Mouse (Mus musculus) midbrain, embryonic 12.5 days (tissue): ENCODE measurements around the gene Gm20479. TPM values are rescaled to one million over a fixed set of nuclear protein-coding genes. Genes with fewer than 3 reads are reported as not detected.
A peak's percentile ranks its signal among the peaks of the same experiment; 100 is the strongest.

ENCODE experiments used
- ATAC-seq: fragments of 200-750 bp; cut with Nextera tagmentation; 2 replicates; pipeline ENCODE4 v1.8.0; 2017; ENCODE audit warnings: low read depth, moderate TSS enrichment, moderate library complexity; ENCODE audit not compliant: low FRiP score
- H3K27ac ChIP-seq: fragments of 300-500 bp; sonication (generic); replicated peaks from 2 replicates; pipeline ENCODE4 v1.5.1; 2016; ENCODE audit warnings: mild to moderate bottlenecking
- H3K27me3 ChIP-seq: fragments of 300-500 bp; sonication (generic); 2 replicates; pipeline ENCODE4 v1.6.1; 2016; ENCODE audit warnings: mild to moderate bottlenecking
- H3K36me3 ChIP-seq: fragments of 300-500 bp; sonication (generic); 2 replicates; pipeline ENCODE4 v1.6.1; 2016
- H3K4me1 ChIP-seq: fragments of 300-500 bp; sonication (generic); 2 replicates; pipeline ENCODE4 v1.6.1; 2016
- H3K4me2 ChIP-seq: fragments of 300-500 bp; sonication (generic); replicated peaks from 2 replicates; pipeline ENCODE4 v1.6.1; 2016; ENCODE audit warnings: mild to moderate bottlenecking, moderate library complexity
- H3K4me3 ChIP-seq: fragments of 300-500 bp; sonication (generic); 2 replicates; pipeline ENCODE4 v1.5.1; 2016; ENCODE audit warnings: mild to moderate bottlenecking
- H3K9ac ChIP-seq: fragments of 300-500 bp; sonication (generic); replicated peaks from 2 replicates; pipeline ENCODE4 v1.6.1; 2016; ENCODE audit warnings: mild to moderate bottlenecking, moderate library complexity
- H3K9me3 ChIP-seq: fragments of 300-500 bp; sonication (generic); 2 replicates; pipeline ENCODE4 v1.6.1; 2016; ENCODE audit warnings: mild to moderate bottlenecking
- WGBS: fragments of 180-500 bp; shearing (Covaris S2); methylation state at CpG from one replicate; pipeline ENCODE4 v1.1.7; 2016; 5-methylcytosine and 5-hydroxymethylcytosine counted together
- polyA plus RNA-seq: library from polyadenylated mRNA; unstranded; fragments of >200 nt; fragmentation: Nextera tagmentation; extraction: Ambion mirVana; gene quantifications from 2 replicates; pipeline ENCODE4 v1.2.1, GENCODE M21; 2016

The Gm20479 gene
- polyA plus RNA-seq, 1 experiment from 2014 or later, result 0.87 TPM

GRCm38 (mm10) chr7:27342595-27342994 lies 14.6 kb downstream of the Gm20479 start:
- Histone ChIP-seq H3K4me3 (no peak overlapping the region), H3K36me3 (peaks cover 55% of the 10 kb centered on the region), H3K9ac (no peak overlapping the region), H3K4me1 (peaks cover 8% of the 10 kb centered on the region), H3K27ac (no peak overlapping the region), H3K27me3 (peaks cover 21% of the 10 kb centered on the region), H3K4me2 (no peak overlapping the region), H3K9me3 (no peaks in the 10 kb centered on the region)
- ATAC-seq, result no peak
- WGBS, result 39% methylated on average over 4 of the region's 4 CpGs

GRCm38 (mm10) chr7:27339519-27339918 lies 17.7 kb downstream of the Gm20479 start:
- peaks cover 26% of the 10 kb centered on the region for H3K36me3 ChIP-seq
- H3K9ac ChIP-seq, result no peak overlapping the region
- no peak for ATAC-seq
- peak overlapping the region; percentile 21 for H3K4me3 ChIP-seq
- peak overlapping the region; percentile 41 for H3K4me2 ChIP-seq
- no peak overlapping the region for H3K27ac ChIP-seq
- H3K27me3 ChIP-seq, result peaks cover 49% of the 10 kb centered on the region
- H3K4me1 ChIP-seq, result peaks cover 32% of the 10 kb centered on the region
- WGBS, result 29% methylated on average over 7 of the region's 7 CpGs
- no peaks in the 10 kb centered on the region for H3K9me3 ChIP-seq

DNA sequence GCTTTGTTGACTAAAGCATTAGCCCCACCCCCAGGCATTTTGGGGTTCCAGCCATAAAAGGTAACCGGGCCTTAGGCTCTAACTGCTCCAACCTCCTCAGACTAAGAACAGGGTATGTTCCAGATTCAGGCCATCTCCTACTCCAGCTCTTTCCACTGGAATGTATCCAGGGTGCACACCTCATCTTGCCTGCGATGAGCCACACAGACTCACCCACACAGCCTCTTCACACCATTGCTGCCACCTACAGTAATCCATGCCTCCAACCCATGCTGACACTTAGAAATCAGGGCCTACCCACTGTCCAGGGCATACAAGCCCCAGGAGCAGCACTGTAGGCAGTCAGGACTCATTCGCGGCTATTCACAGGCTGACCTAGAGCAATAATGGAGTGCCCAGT lies 18.1 kb downstream of the Gm20479 start:
- 71% methylated on average over 4 of the region's 4 CpGs for WGBS
- Histone ChIP-seq H3K27ac (no peak overlapping the region), H3K4me1 (peaks cover 36% of the 10 kb centered on the region), H3K4me2 (peak overlapping the region; percentile 41), H3K36me3 (peaks cover 22% of the 10 kb centered on the region), H3K4me3 (peak overlapping the region; percentile 21), H3K27me3 (peaks cover 53% of the 10 kb centered on the region), H3K9me3 (no peaks in the 10 kb centered on the region), H3K9ac (no peak overlapping the region)
- ATAC-seq, result no peak

GRCm38 (mm10) chr7:27337175-27337853 lies 19.9 kb downstream of the Gm20479 start, which contains the start of gene Ltbp4:
Gene Ltbp4, minus strand, starts transcription at chr7:27337692.
- H3K36me3 ChIP-seq, result peaks cover 11% of the 10 kb centered on the region
- peaks cover 71% of the 10 kb centered on the region for H3K27me3 ChIP-seq
- H3K9me3 ChIP-seq, result no peaks in the 10 kb centered on the region
- peak within 1 kb of the TSS; percentile 50; the same call in 1 of the 2 replicates for H3K9ac ChIP-seq
- H3K27ac ChIP-seq, result no peak within 1 kb of the TSS
- WGBS, result under 1% methylated on average over 36 of the region's 36 CpGs
- H3K4me1 ChIP-seq, result peaks cover 49% of the 10 kb centered on the region
- H3K4me2 ChIP-seq, result peak within 1 kb of the TSS; percentile 74
- peak within 1 kb of the TSS; percentile 42 for H3K4me3 ChIP-seq
- ATAC-seq, result peak; percentile 35; the same call in 1 of the 2 replicates

GRCm38 (mm10) chr7:27335928-27336823 lies 21.0 kb downstream of the Gm20479 start:
- ATAC-seq, result peak; percentile 77
- Histone ChIP-seq H3K4me3 (peak overlapping the region; percentile 42), H3K27me3 (peaks cover 83% of the 10 kb centered on the region), H3K4me1 (peaks cover 49% of the 10 kb centered on the region), H3K36me3 (peaks cover 2% of the 10 kb centered on the region), H3K9me3 (no peaks in the 10 kb centered on the region), H3K4me2 (peak overlapping the region; percentile 74), H3K27ac (no peak overlapping the region), H3K9ac (no peak overlapping the region; the same call in 1 of the 2 replicates)
- 1% methylated on average over 47 of the region's 47 CpGs for WGBS

DNA sequence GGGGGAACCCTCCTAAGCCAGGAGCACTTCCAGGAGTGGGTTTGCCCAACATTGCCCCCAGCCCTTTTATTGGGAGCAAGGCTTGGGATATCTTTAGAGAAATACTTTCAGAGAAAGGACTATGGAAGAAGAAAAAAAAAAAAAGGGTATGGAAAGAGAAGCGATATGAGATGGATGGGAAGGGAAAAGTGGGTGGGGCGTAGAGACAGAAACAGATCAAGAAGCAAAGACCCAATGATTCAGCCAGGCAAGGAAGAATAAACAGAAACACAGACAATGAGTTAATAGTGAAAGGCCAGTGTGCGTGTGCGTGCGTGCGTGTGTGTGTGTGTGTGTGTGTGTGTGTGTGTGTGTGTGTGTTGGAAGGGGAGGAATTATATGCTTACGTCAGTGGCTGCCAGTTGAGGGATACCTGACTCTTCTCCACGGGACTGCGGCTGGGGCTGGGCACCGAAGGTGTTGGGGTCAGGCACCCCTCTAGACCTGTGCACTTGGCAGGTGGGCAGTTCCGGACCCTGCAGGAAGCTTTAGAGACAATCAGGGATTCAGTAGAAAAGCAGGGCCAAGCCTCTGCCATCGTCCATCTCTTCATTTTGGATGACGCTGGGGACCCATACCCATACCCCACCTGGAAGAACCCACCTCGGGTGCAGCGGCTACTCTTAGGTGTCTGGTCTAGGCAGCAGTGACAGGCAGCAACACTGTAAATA lies 22.1 kb downstream of the Gm20479 start:
- H3K9ac ChIP-seq, result no peak overlapping the region
- no peak for ATAC-seq
- H3K4me2 ChIP-seq, result 0 out of 2 replicates have a peak overlapping the region, but pooled peaks have one; percentile 82
- no peaks in the 10 kb centered on the region for H3K9me3 ChIP-seq
- H3K27ac ChIP-seq, result no peak overlapping the region
- H3K4me3 ChIP-seq, result no peak overlapping the region
- H3K27me3 ChIP-seq, result peaks cover 93% of the 10 kb centered on the region
- no peaks in the 10 kb centered on the region for H3K36me3 ChIP-seq
- H3K4me1 ChIP-seq, result peaks cover 56% of the 10 kb centered on the region
- 61% methylated on average over 13 of the region's 15 CpGs for WGBS

DNA sequence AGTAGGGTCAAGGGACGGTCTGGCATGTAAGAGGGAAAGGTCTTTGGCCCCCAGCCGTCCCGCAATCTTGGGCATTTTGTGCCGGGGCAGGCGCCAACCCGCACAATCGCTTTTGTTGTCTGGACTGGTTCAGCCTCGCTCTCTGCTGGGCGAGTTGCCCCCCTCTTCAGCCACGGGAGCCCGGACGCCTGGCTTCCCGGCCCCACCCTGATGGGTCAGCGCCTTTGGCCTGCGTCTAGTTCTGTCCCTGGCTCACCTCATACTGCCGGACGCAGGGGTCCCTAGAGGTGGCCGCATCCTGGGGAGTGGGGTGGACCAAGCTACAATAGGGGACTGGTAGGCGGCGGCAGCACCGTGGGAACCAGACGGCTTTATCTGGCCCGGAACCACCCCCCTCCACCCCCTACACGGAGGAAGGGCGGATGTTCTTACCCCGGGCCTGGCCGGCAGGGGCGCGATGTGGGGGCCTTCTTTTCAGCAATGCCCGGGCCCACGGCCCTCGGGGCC lies 22.8 kb downstream of the Gm20479 start:
- Histone ChIP-seq H3K4me3 (no peak overlapping the region), H3K9ac (no peak overlapping the region; the same call in 1 of the 2 replicates), H3K27me3 (peaks cover 98% of the 10 kb centered on the region), H3K9me3 (no peaks in the 10 kb centered on the region), H3K27ac (no peak overlapping the region), H3K4me2 (peak overlapping the region; percentile 82), H3K4me1 (peaks cover 57% of the 10 kb centered on the region), H3K36me3 (no peaks in the 10 kb centered on the region)
- ATAC-seq, result no peak
- WGBS, result 1% methylated on average over 32 of the region's 32 CpGs

DNA sequence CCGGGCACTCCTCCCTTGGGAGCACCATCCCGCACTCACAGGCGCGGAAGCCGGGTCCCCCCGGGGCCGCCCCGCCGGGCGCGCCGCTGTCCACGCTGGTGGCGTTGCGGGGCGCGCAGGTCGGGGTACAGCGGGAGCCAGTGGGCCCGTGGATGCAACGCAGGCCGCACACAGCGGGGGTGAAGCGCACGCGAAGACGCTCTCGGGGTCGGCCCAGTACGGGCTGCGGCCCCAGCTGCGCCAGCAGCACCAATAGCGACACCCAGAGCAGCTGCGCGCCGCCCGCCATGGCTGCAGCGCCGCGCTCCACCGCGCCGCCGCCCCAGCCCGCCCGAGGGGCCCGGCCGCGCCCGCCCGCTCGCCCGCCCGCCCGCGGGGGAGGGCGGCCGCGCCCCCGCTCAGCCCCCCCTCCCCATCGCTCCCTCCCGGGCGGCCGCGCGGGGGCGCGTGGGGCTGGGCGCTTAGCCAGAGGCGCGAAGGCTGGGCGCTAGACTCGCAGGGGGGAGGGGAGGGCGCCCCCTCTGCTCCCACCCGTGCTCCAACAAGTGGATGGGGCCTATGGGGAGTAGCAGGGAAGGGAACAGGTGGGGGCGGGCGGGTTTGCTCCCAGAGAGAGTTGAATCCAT lies 23.8 kb downstream of the Gm20479 start:
- Histone ChIP-seq H3K9ac (peak overlapping the region; percentile 55), H3K27me3 (peaks cover 98% of the 10 kb centered on the region), H3K4me2 (peak overlapping the region; percentile 82), H3K4me1 (peaks cover 58% of the 10 kb centered on the region), H3K4me3 (peak overlapping the region; percentile 47), H3K36me3 (no peaks in the 10 kb centered on the region), H3K9me3 (no peaks in the 10 kb centered on the region), H3K27ac (no peak overlapping the region)
- WGBS, result under 1% methylated on average over 35 of the region's 77 CpGs
- no peak for ATAC-seq

GRCm38 (mm10) chr7:27332353-27333199 lies 24.6 kb downstream of the Gm20479 start:
- H3K9ac ChIP-seq, result no peak overlapping the region
- peak overlapping the region; percentile 82 for H3K4me2 ChIP-seq
- H3K4me3 ChIP-seq, result peak overlapping the region; percentile 47
- peaks cover 98% of the 10 kb centered on the region for H3K27me3 ChIP-seq
- H3K4me1 ChIP-seq, result peaks cover 55% of the 10 kb centered on the region
- no peaks in the 10 kb centered on the region for H3K9me3 ChIP-seq
- no peak for ATAC-seq
- no peaks in the 10 kb centered on the region for H3K36me3 ChIP-seq
- 2% methylated on average over 35 of the region's 39 CpGs for WGBS
- no peak overlapping the region for H3K27ac ChIP-seq

- Histone ChIP-seq H3K27me3 (peaks cover 98% of the 10 kb centered on the region), H3K27ac (no peak overlapping the region), H3K36me3 (no peaks in the 10 kb centered on the region), H3K4me3 (no peak overlapping the region), H3K9ac (no peak overlapping the region), H3K4me1 (peaks cover 48% of the 10 kb centered on the region), H3K9me3 (no peaks in the 10 kb centered on the region), H3K4me2 (no peak overlapping the region)
- ATAC-seq, result no peak
- WGBS, result 6% methylated on average over 8 of the region's 8 CpGs
Measured at GRCm38 (mm10) chr7:27331854-27332253, 25.4 kb downstream of the Gm20479 start.
